Mouse (Mus musculus): ENCODE data around the gene Ptchd3.

- TF ChIP-seq CTCF (IDR thresholded peaks at IDR 0.05; ENCODE audit: borderline replicate concordance, extremely low read depth, insufficient read depth, insufficient read length) (peak; percentile 34; the same call in 1 of the 2 replicates), POLR2A (IDR thresholded peaks at IDR 0.05; ENCODE audit: borderline replicate concordance, extremely low read depth, insufficient read depth, insufficient read length, poor library complexity, severe bottlenecking) (no peak)
Measured at GRCm38 (mm10) chr11:121845923-121846322, 15.9 kb downstream of the Ptchd3 start.

Data from brain, embryonic 14.5 days (tissue).